Mouse (Mus musculus) erythroblast, embryonic 14.5 days (primary cell): ENCODE data around the gene Dennd5b.

ENCODE experiments used
- GATA1 ChIP-seq: IDR thresholded peaks from 2 replicates; pipeline ENCODE4 v1.6.1; 2012; ENCODE audit warnings: low read length, inconsistent platforms, mixed read lengths
- TAL1 ChIP-seq: IDR thresholded peaks from 3 replicates; pipeline ENCODE4 v1.6.1; 2012; ENCODE audit warnings: low read length, inconsistent platforms, mixed read lengths

GRCm38 (mm10) chr6:149060670-149061387, 40.7 kb downstream of the Dennd5b start:
- TF ChIP-seq GATA1 (no peak), TAL1 (no peak)
